Mouse (Mus musculus): ENCODE results near the gene Zfp994. TPM values are rescaled to one million over a fixed set of nuclear protein-coding genes. Genes with fewer than 3 reads are reported as not detected.

The Zfp994 gene
- 0.63 and 0.71 TPM in 2 replicates for polyA plus RNA-seq (2012; rRNA removed)

DNA sequence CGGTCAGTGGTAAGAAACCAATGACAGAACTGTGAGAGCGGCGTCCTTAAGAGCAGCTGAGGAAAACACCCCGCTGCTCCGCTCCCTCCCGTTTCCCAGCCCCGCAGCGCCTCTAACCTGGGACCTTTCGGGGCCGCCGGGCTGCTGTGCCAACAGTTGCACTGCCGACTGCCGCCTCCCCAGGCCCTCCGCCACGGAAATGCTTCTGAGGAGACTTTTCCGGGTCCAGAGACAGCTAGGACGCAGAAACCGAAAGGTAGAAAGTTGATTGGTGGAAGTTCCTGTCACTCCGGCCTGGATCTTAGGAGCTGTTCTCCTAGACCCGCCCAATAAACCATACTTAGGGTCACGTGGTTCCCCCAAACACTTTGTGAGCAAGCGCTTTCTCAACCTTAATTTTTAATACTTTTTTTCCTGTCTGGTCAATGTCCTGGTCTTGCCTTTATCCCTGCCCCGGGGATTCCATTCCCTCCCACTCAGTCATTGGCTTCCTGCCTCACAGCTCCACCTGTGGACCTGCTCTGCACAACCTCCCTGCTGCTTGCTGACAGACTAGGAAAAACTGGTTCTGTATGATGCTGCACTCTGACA is at the start of gene Zfp994:
Gene Zfp994 (minus strand): TSS at position 195 of the 591 bp plus-strand sequence.

DNA sequence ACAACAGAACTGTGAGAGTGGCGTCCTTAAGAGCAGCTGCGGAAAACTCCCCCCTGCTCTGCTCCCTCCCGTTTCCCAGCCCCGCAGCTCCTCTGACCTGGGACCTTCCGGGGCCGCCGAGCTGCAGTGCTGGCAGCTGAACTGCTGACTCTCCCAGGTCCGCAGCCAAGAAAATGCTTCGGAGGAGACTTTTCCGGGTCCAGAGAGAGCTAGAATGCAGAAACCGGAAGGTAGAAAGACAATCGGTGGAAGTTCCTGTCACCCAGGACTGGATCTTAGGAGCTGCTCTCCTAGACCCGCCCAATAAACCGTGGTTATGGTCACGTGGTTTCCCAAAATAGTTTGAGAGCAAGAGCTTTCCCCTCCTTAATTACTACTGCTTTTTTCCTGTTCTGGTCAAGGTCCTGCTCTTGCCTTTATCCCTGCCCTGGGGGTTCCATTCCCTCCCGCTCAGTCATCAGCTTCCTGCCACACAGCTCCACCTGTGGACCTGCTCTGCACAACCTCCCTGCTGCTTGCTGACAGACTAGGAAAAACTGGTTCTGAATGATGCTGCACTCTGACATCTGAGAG is 59.6 kb downstream of the Zfp994 start, which contains the start of gene Zfp947:
Gene Zfp947 (minus strand): TSS at position 469 of the 573 bp plus-strand sequence.

Other genes with a start within 250 kb of the Zfp994 start
- 0.23 and 0.31 TPM in 2 replicates for gene Zfp947, start 59.4 kb downstream of the Zfp994 start, polyA plus RNA-seq (2012; rRNA removed)
- gene CT030661.1, start 89.2 kb upstream of the Zfp994 start, polyA plus RNA-seq (2012; rRNA removed) = 2.2 and 2.4 TPM in 2 replicates
- gene Zfp944, start 135.8 kb upstream of the Zfp994 start, polyA plus RNA-seq (2012; rRNA removed) = 2.6 and 2.8 TPM in 2 replicates
- 1.5 TPM in 2 replicates for gene Zfp758, start 135.8 kb upstream of the Zfp994 start, polyA plus RNA-seq (2012; rRNA removed)
- gene Zfp946, start 198.6 kb upstream of the Zfp994 start, polyA plus RNA-seq (2012; rRNA removed) = 2.0 TPM in 2 replicates

Data from liver, embryonic 18 days (tissue).